Mouse (Mus musculus) lung, embryonic 14.5 days (tissue): Measurements from ENCODE around the gene Tmem192. TPM values are rescaled to one million over a fixed set of nuclear protein-coding genes. Genes with fewer than 3 reads are reported as not detected.

Experiments used
- ATAC-seq: fragments of 200-750 bp; cut with Nextera tagmentation; 2 replicates; pipeline ENCODE4 v1.8.0; 2017; ENCODE audit warnings: mild to moderate bottlenecking, moderate TSS enrichment, moderate library complexity; ENCODE audit not compliant: insufficient read depth
- DNase-seq: peaks from one replicate; pipeline ENCODE4 v3.0.0-alpha.2; 2015
- H3K27ac ChIP-seq: fragments of 300-500 bp; sonication (generic); 2 replicates; pipeline ENCODE4 v1.5.1; 2014; ENCODE audit warnings: low read depth, mild to moderate bottlenecking, moderate library complexity
- H3K27me3 ChIP-seq: fragments of 300-500 bp; sonication (generic); 2 replicates; pipeline ENCODE4 v1.6.1; 2014; ENCODE audit warnings: low read length, control low read depth; ENCODE audit not compliant: insufficient read depth
- H3K36me3 ChIP-seq: fragments of 300-500 bp; sonication (generic); 2 replicates; pipeline ENCODE4 v1.6.1; 2014; ENCODE audit warnings: control low read depth; ENCODE audit not compliant: insufficient read depth
- H3K4me1 ChIP-seq: fragments of 300-500 bp; sonication (generic); 2 replicates; pipeline ENCODE4 v1.6.1; 2014; ENCODE audit warnings: antibody characterized with exemption, control low read depth; ENCODE audit not compliant: insufficient read depth
- H3K4me2 ChIP-seq: fragments of 300-500 bp; sonication (generic); 2 replicates; pipeline ENCODE4 v1.6.1; 2014; ENCODE audit warnings: mild to moderate bottlenecking
- H3K4me3 ChIP-seq: fragments of 300-500 bp; sonication (generic); 2 replicates; pipeline ENCODE4 v1.5.1; 2014; ENCODE audit warnings: low read depth, low read length
- H3K9ac ChIP-seq: fragments of 300-500 bp; sonication (generic); 2 replicates; pipeline ENCODE4 v1.6.1; 2014
- H3K9me3 ChIP-seq: fragments of 300-500 bp; sonication (generic); 2 replicates; pipeline ENCODE4 v1.6.1; 2016; ENCODE audit warnings: low read depth, low read length, control low read depth
- CTCF ChIP-seq: IDR thresholded peaks from 2 replicates; pipeline ENCODE4 v1.5.1; 2016; ENCODE audit warnings: antibody characterized with exemption, low read depth
- WGBS: fragments of 180-500 bp; shearing (Covaris S2); extraction: QIAGEN DNeasy Blood & Tissue Kit; methylation state at CpG from one replicate; pipeline ENCODE4 v1.1.7; 2014; 5-methylcytosine and 5-hydroxymethylcytosine counted together
- polyA plus RNA-seq: library from polyadenylated mRNA; unstranded; fragments of >200 nt; fragmentation: Nextera tagmentation; extraction: Ambion mirVana; gene quantifications from 2 replicates; pipeline ENCODE4 v1.2.1, GENCODE M21; 2014

Tmem192 gene
- polyA plus RNA-seq, 1 experiment from 2014 or later: 29.1 TPM

- no peak for TF ChIP-seq CTCF
- H3K36me3 ChIP-seq: no peaks in the 10 kb centered on the region
- WGBS: 8% methylated on average over 5 of the region's 5 CpGs
- H3K4me2 ChIP-seq: no peak overlapping the region
- no peaks in the 10 kb centered on the region for H3K4me1 ChIP-seq
- H3K9ac ChIP-seq: no peak overlapping the region
- no peaks in the 10 kb centered on the region; the same call in 1 of the 2 replicates for H3K27me3 ChIP-seq
- no peak overlapping the region for H3K4me3 ChIP-seq
- H3K27ac ChIP-seq: no peak overlapping the region
- ATAC-seq (no peak), DNase-seq (no peak)
- no peaks in the 10 kb centered on the region for H3K9me3 ChIP-seq
Measured at GRCm38 (mm10) chr8:64942946-64943345, 4.0 kb upstream of the Tmem192 start.

GRCm38 (mm10) chr8:64944831-64945230 lies 2.2 kb upstream of the Tmem192 start:
- H3K9me3 ChIP-seq: no peaks in the 10 kb centered on the region
- no peak overlapping the region for H3K27ac ChIP-seq
- DNase-seq (peak; percentile 7), ATAC-seq (no peak)
- no peak overlapping the region for H3K4me3 ChIP-seq
- no peaks in the 10 kb centered on the region for H3K4me1 ChIP-seq
- no peaks in the 10 kb centered on the region for H3K36me3 ChIP-seq
- H3K4me2 ChIP-seq: no peak overlapping the region
- H3K27me3 ChIP-seq: no peaks in the 10 kb centered on the region; the same call in 1 of the 2 replicates
- peak; percentile 46 for TF ChIP-seq CTCF
- WGBS: 28% methylated on average over 5 of the region's 5 CpGs
- H3K9ac ChIP-seq: no peak overlapping the region

DNA sequence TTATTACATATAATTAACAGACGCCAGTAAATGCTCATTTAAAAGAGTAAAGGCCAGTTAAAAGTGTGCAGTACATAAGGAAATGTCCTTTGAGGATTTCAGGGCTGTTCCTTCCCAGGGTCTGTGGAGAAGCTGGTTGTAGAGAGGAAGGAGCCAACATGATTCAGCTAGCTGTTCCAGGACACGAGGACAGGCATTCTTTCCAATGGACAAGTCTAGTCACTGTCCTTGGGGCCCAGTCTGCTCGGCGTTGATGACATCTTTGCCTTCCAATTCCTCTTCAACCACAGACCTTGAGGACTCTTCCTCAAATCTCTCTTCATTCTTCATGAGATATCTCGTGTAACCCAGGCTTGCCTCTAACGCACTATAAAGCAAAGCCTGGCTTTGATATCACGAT lies 1.4 kb upstream of the Tmem192 start:
- Histone ChIP-seq H3K9ac (no peak overlapping the region), H3K4me2 (no peak overlapping the region), H3K9me3 (no peaks in the 10 kb centered on the region), H3K36me3 (no peaks in the 10 kb centered on the region), H3K4me3 (no peak overlapping the region), H3K4me1 (no peaks in the 10 kb centered on the region), H3K27me3 (no peaks in the 10 kb centered on the region; the same call in 1 of the 2 replicates), H3K27ac (no peak overlapping the region)
- WGBS: 76% methylated on average over 7 of the region's 7 CpGs
- ATAC-seq (no peak), DNase-seq (no peak)
- no peak for TF ChIP-seq CTCF

DNA sequence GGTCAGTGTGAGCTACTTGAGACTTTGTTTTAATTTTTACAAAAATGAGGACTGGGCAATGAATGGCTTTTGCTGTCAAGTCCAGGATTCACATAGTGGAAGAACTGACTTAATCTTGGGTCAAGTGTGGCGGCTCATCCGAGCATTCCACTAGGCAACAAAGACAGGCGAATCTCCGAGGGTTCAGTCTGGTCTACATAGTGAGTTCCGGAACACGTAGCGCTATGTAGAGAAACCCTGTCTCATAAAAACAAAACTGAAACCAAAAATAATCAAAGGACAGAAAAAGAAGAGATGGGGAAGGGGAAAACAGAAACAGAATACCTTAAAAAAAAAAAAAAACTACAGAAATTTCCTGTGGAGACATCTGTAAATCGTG lies 555 bp upstream of the Tmem192 start:
- TF ChIP-seq CTCF: no peak
- H3K4me3 ChIP-seq: peak overlapping the region; percentile 75; the same call in 1 of the 2 replicates

GRCm38 (mm10) chr8:64947698-64948034 lies 681 bp downstream of the Tmem192 start:
- no peak for DNase-seq
- no peak for ATAC-seq
- Histone ChIP-seq H3K36me3 (no peaks in the 10 kb centered on the region), H3K4me1 (no peaks in the 10 kb centered on the region), H3K27me3 (no peaks in the 10 kb centered on the region; the same call in 1 of the 2 replicates), H3K9me3 (no peaks in the 10 kb centered on the region), H3K27ac (peak overlapping the region; percentile 63; the same call in 1 of the 2 replicates), H3K4me2 (peak overlapping the region; percentile 61), H3K9ac (peak overlapping the region; percentile 72), H3K4me3 (peak overlapping the region; percentile 75)
- TF ChIP-seq CTCF: no peak
- 7% methylated on average over 10 of the region's 10 CpGs for WGBS

More for the DNA sequence above, 555 bp upstream of the Tmem192 start:
- Histone ChIP-seq H3K4me1 (no peaks in the 10 kb centered on the region), H3K9me3 (no peaks in the 10 kb centered on the region), H3K4me2 (peak overlapping the region; percentile 61), H3K27me3 (no peaks in the 10 kb centered on the region; the same call in 1 of the 2 replicates), H3K9ac (no peak overlapping the region), H3K27ac (no peak overlapping the region), H3K36me3 (no peaks in the 10 kb centered on the region)
- WGBS: 49% methylated on average over 8 of the region's 8 CpGs
- no peak for DNase-seq
- no peak for ATAC-seq

GRCm38 (mm10) chr8:64948371-64948770 lies 1.4 kb downstream of the Tmem192 start:
- H3K27ac ChIP-seq: no peak overlapping the region
- no peak for TF ChIP-seq CTCF
- no peak overlapping the region for H3K9ac ChIP-seq
- DNase-seq (no peak), ATAC-seq (no peak)
- no peak overlapping the region; the same call in 1 of the 2 replicates for H3K4me2 ChIP-seq
- H3K4me3 ChIP-seq: no peak overlapping the region
- H3K27me3 ChIP-seq: no peaks in the 10 kb centered on the region
- H3K36me3 ChIP-seq: no peaks in the 10 kb centered on the region
- no peaks in the 10 kb centered on the region for H3K9me3 ChIP-seq
- no peaks in the 10 kb centered on the region for H3K4me1 ChIP-seq
- 85% methylated on average over 1 of the region's 1 CpGs for WGBS

DNA sequence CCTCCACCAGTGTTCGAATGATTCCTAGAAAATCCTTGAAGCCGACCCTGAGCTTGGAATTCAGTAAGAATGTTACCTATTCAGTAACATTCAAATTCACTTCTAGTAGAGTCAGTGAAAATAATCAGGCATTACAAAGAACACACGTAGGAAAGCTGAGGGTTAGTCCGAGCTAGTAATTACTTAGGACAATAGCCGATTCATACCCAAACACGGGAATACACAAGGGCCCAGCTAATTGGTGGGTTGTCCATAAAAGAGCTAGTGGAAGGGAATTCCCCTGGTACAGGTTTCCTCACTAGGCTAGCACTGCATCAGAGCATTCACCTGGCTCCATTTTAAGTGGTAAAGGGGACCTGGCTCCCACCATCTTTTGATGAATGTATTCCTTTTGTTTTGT lies 5.1 kb downstream of the Tmem192 start:
- Histone ChIP-seq H3K4me1 (no peaks in the 10 kb centered on the region), H3K9me3 (no peaks in the 10 kb centered on the region), H3K4me2 (no peak overlapping the region), H3K27me3 (no peaks in the 10 kb centered on the region), H3K4me3 (no peak overlapping the region), H3K36me3 (no peaks in the 10 kb centered on the region), H3K27ac (no peak overlapping the region), H3K9ac (no peak overlapping the region)
- no peak for TF ChIP-seq CTCF
- ATAC-seq: no peak
- no peak for DNase-seq
- WGBS: 91% methylated on average over 6 of the region's 6 CpGs

GRCm38 (mm10) chr8:64959025-64959424 lies 12.0 kb downstream of the Tmem192 start:
- Histone ChIP-seq H3K4me2 (no peak overlapping the region), H3K27me3 (no peaks in the 10 kb centered on the region), H3K9ac (no peak overlapping the region), H3K27ac (no peak overlapping the region), H3K9me3 (no peaks in the 10 kb centered on the region), H3K4me3 (no peak overlapping the region), H3K36me3 (peaks cover 11% of the 10 kb centered on the region; the same call in 1 of the 2 replicates), H3K4me1 (no peaks in the 10 kb centered on the region)
- no peak for TF ChIP-seq CTCF
- ATAC-seq: no peak
- WGBS: 74% methylated on average over 9 of the region's 9 CpGs
- no peak for DNase-seq
